Mouse (Mus musculus) small intestine, adult 2 months (tissue): ENCODE data around the gene Nfyb.

Source experiments
- CTCF ChIP-seq: fragments of 200-500 bp; IDR thresholded peaks from 2 replicates; pipeline ENCODE4 v1.5.1; 2012; ENCODE audit warnings: low read depth, mild to moderate bottlenecking, control low read depth, inconsistent platforms, low read length, moderate library complexity, mixed read lengths; ENCODE audit not compliant: insufficient replicate concordance, insufficient read length; ENCODE audit errors: extremely low read depth
- POLR2A ChIP-seq: fragments of 200-500 bp; IDR thresholded peaks from 2 replicates; pipeline ENCODE4 v1.6.1; 2012; ENCODE audit warnings: low read depth, mild to moderate bottlenecking, control low read depth, inconsistent platforms, low read length, moderate library complexity

GRCm38 (mm10) chr10:82808155-82808554 is 44.2 kb upstream of the Nfyb start:
- TF ChIP-seq POLR2A (no peak), CTCF (no peak)
